Mouse (Mus musculus): ENCODE measurements around the gene Cbx5. TPM values are rescaled to one million over a fixed set of nuclear protein-coding genes. Genes with fewer than 3 reads are reported as not detected.

The Cbx5 gene
- polyA plus RNA-seq, 1 experiment: 226 TPM

DNA sequence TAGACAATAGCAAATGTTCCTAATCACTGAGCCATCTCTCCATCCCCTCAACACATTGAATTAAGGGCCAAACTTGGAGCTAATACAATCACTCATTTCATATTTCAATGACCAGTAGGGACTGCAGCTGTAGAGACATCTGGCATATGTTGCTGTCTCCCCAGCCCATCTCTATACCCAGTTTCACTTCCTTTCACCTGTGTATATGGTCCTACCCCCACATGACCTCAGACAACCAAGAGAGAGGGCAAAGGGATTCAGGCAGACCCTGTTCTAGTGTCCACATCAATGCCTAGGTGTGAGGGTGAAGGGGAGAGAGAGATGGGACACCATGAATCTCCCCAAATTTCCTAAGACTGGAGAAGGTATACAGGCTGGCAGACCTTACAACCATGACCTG is 59.2 kb downstream of the Cbx5 start:
- no peak overlapping the region for H3K27ac ChIP-seq (ENCODE audit: control insufficient read depth, insufficient read depth, low read depth, low read length, poor library complexity)
- no peaks in the 10 kb centered on the region; the same call in 1 of the 2 replicates for H3K4me1 ChIP-seq (ENCODE audit: control insufficient read depth, insufficient read depth, low read length)
- no peak overlapping the region for H3K4me3 ChIP-seq (replicated peaks; ENCODE audit: control insufficient read depth, low read depth, low read length)
- no peak for TF ChIP-seq POLR2A (IDR thresholded peaks at IDR 0.05; ENCODE audit: borderline replicate concordance, control insufficient read depth, low read depth, low read length)
- TF ChIP-seq CTCF (IDR thresholded peaks at IDR 0.05; ENCODE audit: control insufficient read depth, insufficient read depth, low read length): no peak

DNA sequence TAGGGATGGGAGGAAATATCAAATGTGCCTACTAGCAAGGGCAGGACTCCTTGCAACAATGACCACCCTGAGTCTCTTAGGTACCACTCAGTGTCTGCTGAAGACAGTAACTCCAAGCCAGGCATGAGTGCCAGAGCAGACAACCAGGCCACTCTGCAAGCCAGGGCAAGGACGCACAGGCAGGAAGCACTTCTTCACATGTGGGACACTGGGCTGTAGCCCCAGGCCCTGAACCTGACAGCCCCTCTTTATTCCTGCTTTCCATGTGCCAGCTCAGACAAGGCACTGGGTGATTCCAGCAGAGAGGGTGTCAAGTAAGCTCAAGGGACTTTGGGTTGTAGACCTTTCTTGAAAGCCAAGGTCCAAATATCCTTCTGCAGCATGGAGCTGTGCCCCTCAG is 60.8 kb downstream of the Cbx5 start:
- Histone ChIP-seq H3K4me3 (replicated peaks; ENCODE audit: control insufficient read depth, low read depth, low read length) (no peak overlapping the region), H3K27ac (ENCODE audit: control insufficient read depth, insufficient read depth, low read depth, low read length, poor library complexity) (no peak overlapping the region), H3K4me1 (ENCODE audit: control insufficient read depth, insufficient read depth, low read length) (no peaks in the 10 kb centered on the region; the same call in 1 of the 2 replicates)
- WGBS: 71% methylated on average over 1 of the region's 1 CpGs
- no peak for TF ChIP-seq POLR2A (IDR thresholded peaks at IDR 0.05; ENCODE audit: borderline replicate concordance, control insufficient read depth, low read depth, low read length)
- peak; percentile 2; the same call in 1 of the 2 replicates for TF ChIP-seq CTCF (IDR thresholded peaks at IDR 0.05; ENCODE audit: control insufficient read depth, insufficient read depth, low read length)

DNA sequence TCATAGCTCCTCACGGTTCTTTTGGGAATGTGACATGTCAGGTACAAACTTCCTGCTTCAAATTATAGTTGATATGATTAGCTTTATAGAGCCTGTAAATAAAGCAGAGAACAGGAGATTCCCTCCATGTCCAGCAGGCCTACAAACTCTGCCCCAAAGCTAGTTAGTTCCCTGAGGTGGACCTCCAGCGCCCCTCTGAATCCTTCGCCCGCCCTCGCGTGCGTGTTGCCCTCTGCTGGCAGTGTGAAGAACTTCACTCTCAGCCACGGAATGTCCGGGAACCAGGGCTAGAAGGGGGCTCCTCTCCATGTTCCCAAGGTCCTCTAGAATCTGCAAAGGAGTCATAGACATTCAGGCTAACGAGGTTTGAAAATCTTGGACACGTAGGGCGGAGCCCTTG is 61.5 kb downstream of the Cbx5 start:
- Histone ChIP-seq H3K27ac (ENCODE audit: control insufficient read depth, insufficient read depth, low read depth, low read length, poor library complexity) (no peak overlapping the region), H3K4me3 (replicated peaks; ENCODE audit: control insufficient read depth, low read depth, low read length) (no peak overlapping the region), H3K4me1 (ENCODE audit: control insufficient read depth, insufficient read depth, low read length) (no peaks in the 10 kb centered on the region; the same call in 1 of the 2 replicates)
- WGBS: 4% methylated on average over 12 of the region's 12 CpGs
- TF ChIP-seq POLR2A (IDR thresholded peaks at IDR 0.05; ENCODE audit: borderline replicate concordance, control insufficient read depth, low read depth, low read length) (no peak), CTCF (IDR thresholded peaks at IDR 0.05; ENCODE audit: control insufficient read depth, insufficient read depth, low read length) (peak; percentile 76)

DNA sequence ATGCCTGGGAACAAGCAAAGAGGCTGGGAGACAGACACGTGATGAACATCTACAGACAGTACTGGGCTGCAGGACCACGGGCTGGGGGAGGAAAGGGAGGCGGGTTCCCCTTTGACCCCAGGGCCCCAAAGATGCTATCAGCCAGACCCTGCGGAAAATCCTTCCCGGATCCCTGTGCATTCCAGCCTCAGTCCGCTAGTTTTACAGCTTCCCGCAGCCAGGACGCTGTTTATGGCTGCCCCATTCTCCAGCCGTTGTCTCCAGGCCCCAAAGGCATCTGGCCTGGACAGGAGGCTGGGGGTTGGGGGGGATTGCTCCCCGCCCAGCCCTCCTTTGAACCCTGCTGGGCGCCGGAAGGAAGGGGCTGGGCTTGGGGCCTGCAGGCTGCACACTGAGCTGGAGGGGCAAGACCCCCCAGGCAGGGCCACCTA is 62.0 kb downstream of the Cbx5 start:
- no peak overlapping the region for H3K4me3 ChIP-seq (replicated peaks; ENCODE audit: control insufficient read depth, low read depth, low read length)
- 13% methylated on average over 12 of the region's 12 CpGs for WGBS

DNA sequence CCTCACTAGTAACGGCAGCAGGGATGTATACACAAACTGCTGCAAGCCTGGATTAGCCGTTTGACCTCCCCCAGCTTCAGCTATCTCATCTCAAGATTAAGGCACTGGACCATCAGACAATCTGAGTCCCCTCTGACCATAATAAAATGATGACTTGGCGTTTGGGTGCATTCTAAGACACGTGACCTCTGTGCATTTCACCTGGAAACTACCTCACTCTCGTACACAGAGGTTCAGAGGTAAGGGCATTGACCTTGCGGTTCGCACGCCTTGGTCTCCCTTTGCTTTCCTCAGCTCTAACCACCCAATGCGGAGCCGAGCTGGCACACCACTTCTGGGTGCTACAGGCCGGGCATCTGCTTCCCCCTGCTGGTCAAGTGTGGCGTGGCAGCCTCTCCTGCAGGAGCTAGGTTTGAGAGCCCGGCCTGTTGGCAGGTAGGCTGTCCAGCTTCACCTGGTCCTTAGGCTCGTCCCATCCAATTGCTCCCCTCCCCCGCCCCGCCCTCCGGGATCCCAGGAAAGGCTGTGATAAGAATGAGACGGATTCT is 62.7 kb downstream of the Cbx5 start:
- 2% methylated on average over 18 of the region's 18 CpGs for WGBS
- Histone ChIP-seq H3K4me3 (replicated peaks; ENCODE audit: control insufficient read depth, low read depth, low read length) (no peak overlapping the region), H3K27ac (ENCODE audit: control insufficient read depth, insufficient read depth, low read depth, low read length, poor library complexity) (no peak overlapping the region), H3K4me1 (ENCODE audit: control insufficient read depth, insufficient read depth, low read length) (no peaks in the 10 kb centered on the region; the same call in 1 of the 2 replicates)
- TF ChIP-seq POLR2A (IDR thresholded peaks at IDR 0.05; ENCODE audit: borderline replicate concordance, control insufficient read depth, low read depth, low read length) (0 out of 2 replicates have a peak, but pooled peaks have one; percentile 21), CTCF (IDR thresholded peaks at IDR 0.05; ENCODE audit: control insufficient read depth, insufficient read depth, low read length) (peak; percentile 95)

More for the DNA sequence above, 62.0 kb downstream of the Cbx5 start:
- H3K27ac ChIP-seq (ENCODE audit: control insufficient read depth, insufficient read depth, low read depth, low read length, poor library complexity): no peak overlapping the region
- H3K4me1 ChIP-seq (ENCODE audit: control insufficient read depth, insufficient read depth, low read length): no peaks in the 10 kb centered on the region; the same call in 1 of the 2 replicates
- no peak for TF ChIP-seq POLR2A (IDR thresholded peaks at IDR 0.05; ENCODE audit: borderline replicate concordance, control insufficient read depth, low read depth, low read length)
- TF ChIP-seq CTCF (IDR thresholded peaks at IDR 0.05; ENCODE audit: control insufficient read depth, insufficient read depth, low read length): no peak

DNA sequence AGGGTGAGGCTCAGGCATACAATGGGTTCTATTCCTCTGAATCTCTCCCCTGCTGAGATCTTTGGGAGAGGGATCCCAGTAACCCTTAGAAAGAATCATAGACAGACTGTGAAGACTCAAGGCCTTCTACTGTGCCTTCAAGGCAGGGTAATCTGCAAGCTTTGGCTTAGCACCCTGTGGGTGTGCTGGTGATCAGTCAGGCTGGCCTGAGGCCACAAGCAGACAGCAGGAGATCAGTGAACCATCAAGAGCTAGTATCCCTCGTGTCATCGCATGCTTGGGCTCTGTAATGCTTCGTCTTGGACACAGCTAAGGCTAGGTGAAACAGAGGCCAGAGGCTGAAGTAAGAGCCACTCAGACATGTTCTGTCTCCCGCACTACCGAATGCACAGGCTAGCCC is 66.4 kb downstream of the Cbx5 start:
- TF ChIP-seq CTCF (IDR thresholded peaks at IDR 0.05; ENCODE audit: control insufficient read depth, insufficient read depth, low read length) (no peak), POLR2A (IDR thresholded peaks at IDR 0.05; ENCODE audit: borderline replicate concordance, control insufficient read depth, low read depth, low read length) (no peak)
- Histone ChIP-seq H3K27ac (ENCODE audit: control insufficient read depth, insufficient read depth, low read depth, low read length, poor library complexity) (no peak overlapping the region), H3K4me3 (replicated peaks; ENCODE audit: control insufficient read depth, low read depth, low read length) (no peak overlapping the region), H3K4me1 (ENCODE audit: control insufficient read depth, insufficient read depth, low read length) (no peaks in the 10 kb centered on the region; the same call in 1 of the 2 replicates)
- WGBS: 85% methylated on average over 5 of the region's 5 CpGs

DNA sequence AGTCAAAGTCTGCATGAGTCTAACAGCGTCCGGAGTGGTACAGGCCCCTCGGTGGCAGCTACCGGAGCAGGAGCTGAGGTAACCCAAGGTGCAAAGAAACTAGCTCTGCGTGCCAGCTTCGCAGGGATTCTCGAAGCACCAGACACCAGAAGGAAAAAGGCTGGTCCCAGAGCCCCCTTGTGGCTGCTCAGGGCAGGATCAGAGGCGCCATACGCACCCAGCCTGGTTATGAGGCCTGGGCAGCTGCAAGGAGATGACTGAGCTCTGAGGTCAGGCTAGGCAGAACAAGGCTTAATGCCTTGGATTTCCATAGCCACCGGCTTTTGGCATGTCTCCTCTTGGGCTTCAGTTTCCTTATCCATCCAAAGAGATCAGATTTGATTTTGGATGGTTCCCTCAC is 67.1 kb downstream of the Cbx5 start:
- Histone ChIP-seq H3K4me1 (ENCODE audit: control insufficient read depth, insufficient read depth, low read length) (no peaks in the 10 kb centered on the region; the same call in 1 of the 2 replicates), H3K4me3 (replicated peaks; ENCODE audit: control insufficient read depth, low read depth, low read length) (no peak overlapping the region), H3K27ac (ENCODE audit: control insufficient read depth, insufficient read depth, low read depth, low read length, poor library complexity) (no peak overlapping the region)
- WGBS: 11% methylated on average over 10 of the region's 10 CpGs
- TF ChIP-seq CTCF (IDR thresholded peaks at IDR 0.05; ENCODE audit: control insufficient read depth, insufficient read depth, low read length): peak; percentile 66
- no peak for TF ChIP-seq POLR2A (IDR thresholded peaks at IDR 0.05; ENCODE audit: borderline replicate concordance, control insufficient read depth, low read depth, low read length)

DNA sequence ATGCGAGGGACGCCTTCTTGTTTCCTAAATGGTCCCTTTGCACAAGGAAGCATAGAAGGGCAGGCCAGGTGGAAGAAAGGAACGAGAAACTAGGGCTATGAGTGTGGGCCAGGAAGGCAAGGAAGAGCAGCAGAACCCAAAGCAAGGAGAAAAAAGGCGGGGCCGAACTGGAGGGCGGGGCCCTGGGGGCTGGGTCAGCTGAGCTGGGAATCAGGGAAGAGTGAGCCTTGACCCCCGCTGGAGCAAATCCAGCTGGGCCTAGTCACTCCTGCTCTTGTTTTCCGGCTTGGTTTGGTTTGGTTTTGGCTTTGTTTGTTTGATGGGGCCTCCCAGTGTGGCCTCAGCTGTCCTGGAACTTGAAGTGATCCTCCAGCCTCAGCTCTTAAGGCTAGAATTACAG is 68.3 kb downstream of the Cbx5 start:
- Histone ChIP-seq H3K27ac (ENCODE audit: control insufficient read depth, insufficient read depth, low read depth, low read length, poor library complexity) (no peak overlapping the region), H3K4me3 (replicated peaks; ENCODE audit: control insufficient read depth, low read depth, low read length) (no peak overlapping the region), H3K4me1 (ENCODE audit: control insufficient read depth, insufficient read depth, low read length) (no peaks in the 10 kb centered on the region; the same call in 1 of the 2 replicates)
- TF ChIP-seq POLR2A (IDR thresholded peaks at IDR 0.05; ENCODE audit: borderline replicate concordance, control insufficient read depth, low read depth, low read length) (no peak), CTCF (IDR thresholded peaks at IDR 0.05; ENCODE audit: control insufficient read depth, insufficient read depth, low read length) (no peak)
- WGBS: 26% methylated on average over 8 of the region's 8 CpGs

DNA sequence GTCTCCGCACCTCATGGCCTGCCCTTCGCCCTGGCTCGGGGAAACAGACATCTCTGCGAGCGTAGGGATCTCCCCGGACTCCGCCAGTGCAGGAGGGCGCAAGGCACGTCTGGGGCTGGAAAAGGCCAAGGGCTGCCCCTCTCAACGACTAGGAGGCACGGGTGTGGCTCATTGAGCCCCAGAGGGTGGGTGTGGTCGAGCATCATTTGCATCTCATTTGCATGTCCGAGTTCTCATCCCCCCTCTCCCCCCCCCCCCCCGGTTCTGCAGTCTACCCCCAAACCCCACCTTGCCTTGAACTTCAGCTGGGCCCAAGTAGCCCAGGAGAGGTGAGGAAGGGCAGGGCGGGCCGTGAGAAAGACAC is 69.3 kb downstream of the Cbx5 start:
- H3K27ac ChIP-seq (ENCODE audit: control insufficient read depth, insufficient read depth, low read depth, low read length, poor library complexity): no peak overlapping the region
- 19% methylated on average over 15 of the region's 16 CpGs for WGBS
- H3K4me1 ChIP-seq (ENCODE audit: control insufficient read depth, insufficient read depth, low read length): no peaks in the 10 kb centered on the region; the same call in 1 of the 2 replicates
- TF ChIP-seq CTCF (IDR thresholded peaks at IDR 0.05; ENCODE audit: control insufficient read depth, insufficient read depth, low read length) (no peak), POLR2A (IDR thresholded peaks at IDR 0.05; ENCODE audit: borderline replicate concordance, control insufficient read depth, low read depth, low read length) (no peak)
- no peak overlapping the region for H3K4me3 ChIP-seq (replicated peaks; ENCODE audit: control insufficient read depth, low read depth, low read length)

Data from bone marrow, adult 2 months (tissue).